Mouse (Mus musculus): ENCODE results near the gene Capn7. TPM values are rescaled to one million over a fixed set of nuclear protein-coding genes. Genes with fewer than 3 reads are reported as not detected.

The Capn7 gene
- total RNA-seq (2023), result 54.1 TPM

DNA sequence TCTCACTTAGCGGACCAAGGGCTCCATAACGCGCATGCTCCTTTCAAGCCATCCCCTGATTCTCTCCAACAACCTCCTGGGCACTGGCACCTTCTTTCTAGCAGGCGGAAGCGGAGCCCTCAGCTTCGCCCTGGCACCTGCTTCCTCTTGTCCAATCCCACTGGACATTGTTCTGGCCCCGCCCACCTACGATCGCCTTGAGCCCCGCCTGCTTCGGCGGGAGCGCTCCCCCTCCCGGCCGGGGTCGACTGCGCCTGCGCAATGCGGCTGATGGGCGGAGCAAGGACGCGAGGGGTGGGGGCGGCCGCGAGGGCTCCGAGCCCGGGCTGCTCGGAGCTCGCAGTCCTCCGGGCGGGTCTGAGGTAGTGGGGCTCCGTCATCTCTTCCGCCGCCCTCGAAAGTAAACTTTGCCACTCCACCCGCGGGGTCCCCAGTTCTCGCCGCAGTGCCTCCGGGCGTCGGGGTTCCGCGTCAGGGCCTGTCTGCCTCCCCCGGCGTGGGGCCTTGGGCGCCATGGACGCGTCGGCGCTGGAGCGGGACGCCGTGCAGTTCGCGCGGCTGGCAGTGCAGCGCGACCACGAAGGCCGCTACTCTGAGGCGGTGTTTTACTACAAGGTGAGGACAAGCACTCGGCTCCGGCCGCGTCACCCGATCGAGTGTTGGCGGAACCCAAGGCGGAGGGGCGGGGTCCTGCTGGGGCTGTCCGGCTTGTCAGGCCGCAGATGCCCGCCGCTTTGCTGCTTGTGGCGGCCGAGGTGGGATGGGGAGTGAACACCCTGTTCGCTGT is at the start of gene Capn7:
Gene Capn7, plus strand, starts transcription at position 270 of the 787 bp plus-strand sequence.

DNA sequence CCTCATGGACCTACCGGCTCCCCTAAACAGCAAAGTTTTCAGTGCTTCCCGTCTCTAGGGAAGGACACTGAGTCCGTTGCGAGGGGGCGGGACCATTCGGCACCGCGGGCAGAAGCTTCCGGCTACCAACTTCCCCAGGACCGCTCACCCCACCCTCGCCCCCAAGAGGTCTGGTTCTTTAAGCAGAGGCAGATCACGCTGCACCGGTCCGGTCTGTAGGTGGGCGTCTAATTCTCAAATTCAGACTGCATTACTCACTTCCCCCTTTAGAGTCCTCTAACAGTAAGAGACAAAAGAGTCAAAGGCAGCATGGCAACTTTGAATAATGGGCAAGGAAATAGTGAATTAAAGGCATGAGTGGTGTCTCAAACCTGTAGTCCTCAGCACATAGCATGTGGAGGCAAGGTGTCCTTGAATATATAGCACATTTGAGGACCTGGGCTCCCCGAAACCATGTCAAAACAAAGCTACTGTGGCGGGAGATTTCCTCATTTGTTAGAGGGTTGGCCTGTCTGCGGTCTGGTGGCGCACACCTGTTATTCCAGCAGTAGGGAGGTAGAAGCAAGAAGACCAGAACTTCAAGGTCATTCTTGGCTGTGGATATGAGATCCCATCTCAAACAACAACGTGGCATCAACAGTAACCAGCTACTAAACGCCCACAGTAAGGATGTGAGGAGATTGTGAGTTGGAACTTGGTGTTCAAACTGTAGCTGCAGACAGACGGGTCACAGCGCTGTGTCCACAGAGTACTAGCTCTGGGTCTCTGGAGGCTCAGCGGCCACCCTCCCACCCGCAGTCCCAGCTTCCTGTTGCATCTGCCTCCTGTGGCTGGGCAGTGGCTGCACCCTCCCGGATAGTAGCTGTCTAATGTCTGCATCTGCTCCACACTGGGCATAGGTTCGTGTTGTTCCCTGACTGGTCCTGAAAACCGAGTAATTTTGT is 12.3 kb upstream of the Capn7 start, which contains the start of gene Dnah1:
Gene Dnah1, minus strand, starts transcription at position 48 of the 944 bp plus-strand sequence.

Other genes with a start within 250 kb of the Capn7 start
- 28.1 TPM for gene Smim4, start 207.7 kb upstream of the Capn7 start, total RNA-seq (2023)
- 0.50 TPM for gene Nt5dc2, start 205.6 kb upstream of the Capn7 start, total RNA-seq (2023)
- 2.1 TPM for gene Stab1, start 168.0 kb upstream of the Capn7 start, total RNA-seq (2023)
- gene Tnnc1, start 128.3 kb upstream of the Capn7 start, total RNA-seq (2023), result not detected
- gene Nisch, start 119.7 kb upstream of the Capn7 start, total RNA-seq (2023), result 414 TPM
- not detected for gene Sema3g, start 118.8 kb upstream of the Capn7 start, total RNA-seq (2023)
- gene Phf7, start 85.3 kb upstream of the Capn7 start, total RNA-seq (2023), result 12.0 TPM
- gene Bap1, start 85.2 kb upstream of the Capn7 start, total RNA-seq (2023), result 98.1 TPM
- gene Dnah1, start 12.7 kb upstream of the Capn7 start, total RNA-seq (2023), result 0.06 TPM
- 74.8 TPM for gene Sh3bp5, start 99.4 kb downstream of the Capn7 start, total RNA-seq (2023)
- gene Eaf1, start 157.8 kb downstream of the Capn7 start, total RNA-seq (2023), result 43.0 TPM
- 46.8 TPM for gene Mettl6, start 158.4 kb downstream of the Capn7 start, total RNA-seq (2023)

Data from CD4-positive naive resting alpha-beta T cell, adult 76 days (primary cell).